Mouse (Mus musculus) cerebellum, postnatal 36 days (tissue): Measurements from ENCODE around the gene Mog.
"Not testable (repeated sequence)": the region's sequence is repeated elsewhere in the genome, so short reads cannot be mapped to it uniquely, and the experiment has no call there.

Experiments
- DNase-seq, 2 experiments: peaks; one replicate each; pipeline ENCODE4 v3.0.0; 2021 to 2022; ENCODE audit warnings: mixed read lengths in 2 of 2

Mog gene

DNA sequence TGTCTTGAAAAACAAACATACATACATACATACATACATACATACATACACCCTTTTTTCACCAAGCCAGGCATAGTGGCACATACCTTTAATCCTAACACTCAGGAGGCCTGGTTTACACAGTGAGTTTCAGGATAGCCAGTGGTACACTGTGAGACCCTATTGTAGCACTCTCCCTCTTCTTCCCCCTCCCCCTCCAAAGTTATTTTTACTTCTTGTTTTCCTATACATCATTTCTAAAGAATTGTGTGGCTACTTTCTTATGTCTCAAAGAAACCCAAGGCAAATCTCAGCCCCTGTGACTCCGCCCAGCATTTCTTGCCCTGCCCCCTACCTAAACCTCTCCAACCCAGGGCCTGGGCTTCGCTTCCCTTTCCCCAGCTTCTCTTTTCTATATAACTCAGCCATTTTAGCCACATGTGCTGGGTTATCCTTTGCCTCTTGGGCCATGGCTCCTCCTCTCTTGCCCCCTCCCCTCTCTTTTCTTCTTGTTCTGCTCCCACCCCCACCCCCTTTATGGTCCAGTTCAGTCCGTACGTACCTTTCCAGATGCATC is 29.4 kb downstream of the Mog start:
- DNase-seq: no peak

DNA sequence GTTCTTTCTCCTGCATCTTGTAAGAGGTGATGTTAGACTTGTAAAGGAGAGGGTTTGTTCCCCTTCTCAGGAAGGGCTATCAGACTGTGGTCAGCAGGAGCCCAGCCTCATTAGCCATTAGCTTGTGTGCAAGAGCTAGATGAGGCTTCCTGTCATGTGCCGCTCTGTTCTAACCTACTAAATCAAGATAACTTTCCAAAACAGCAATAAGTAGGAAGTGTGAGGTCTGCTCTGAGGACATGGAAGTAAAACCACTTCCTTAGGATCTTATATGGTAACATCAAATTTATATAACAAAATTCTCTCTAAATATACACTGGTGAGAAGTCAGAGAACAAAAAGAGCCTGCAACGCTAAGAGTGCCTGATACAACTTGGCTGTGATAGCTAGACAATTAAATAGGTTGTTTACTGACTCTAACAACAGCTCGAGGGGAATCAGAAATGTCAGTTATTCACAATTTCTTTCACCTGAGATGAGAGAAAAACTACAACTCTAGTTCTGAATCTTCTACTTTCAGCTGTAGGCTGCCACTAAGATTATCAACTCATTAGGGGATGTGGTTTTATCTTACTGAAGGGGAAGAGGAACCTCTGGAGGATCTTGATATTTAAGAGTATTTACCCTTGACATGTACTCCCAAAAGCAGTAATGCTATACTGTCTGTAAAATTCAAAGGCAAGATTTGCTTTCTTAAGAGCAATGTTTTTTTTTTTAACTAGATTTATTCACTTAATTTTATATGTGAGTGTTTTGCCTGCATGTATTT is 30.7 kb downstream of the Mog start:
- no peak for DNase-seq

DNA sequence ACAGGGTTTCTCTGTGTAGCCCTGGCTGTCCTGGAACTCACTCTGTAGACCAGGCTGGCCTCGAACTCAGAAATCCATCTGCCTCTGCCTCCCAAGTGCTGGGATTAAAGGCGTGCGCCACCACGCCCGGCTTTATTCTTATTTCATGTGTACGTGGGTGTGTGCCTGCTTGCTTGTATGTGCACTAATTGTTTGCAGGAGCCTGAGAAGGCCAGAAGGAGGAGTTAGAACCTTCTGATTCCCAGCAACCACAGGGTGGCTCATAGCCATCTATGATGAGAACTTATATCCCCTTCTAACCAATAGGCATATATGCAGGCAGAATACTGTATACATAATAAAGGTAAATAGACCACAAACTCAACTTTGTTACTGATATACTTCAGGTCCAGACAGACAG is 32.6 kb downstream of the Mog start:
- DNase-seq: not testable (repeated sequence)

DNA sequence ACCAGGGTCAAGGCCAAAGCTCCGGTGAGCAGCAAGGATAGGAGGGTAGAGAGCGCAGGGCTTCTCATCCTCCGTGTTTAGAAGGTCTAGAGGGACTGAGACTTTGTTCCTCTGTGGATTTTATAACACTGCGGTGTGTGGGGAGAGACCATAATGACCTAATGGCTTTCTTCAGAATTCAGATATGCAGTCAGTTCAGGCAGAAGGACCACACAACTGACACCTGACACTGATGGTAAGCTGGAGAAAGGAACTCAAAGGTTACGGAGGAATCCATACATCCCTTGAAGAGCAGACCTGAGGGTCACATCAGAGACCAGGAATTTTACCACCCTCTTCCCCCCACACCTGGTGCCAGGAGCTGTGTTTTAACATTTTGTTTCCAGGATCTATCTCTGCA is 33.8 kb downstream of the Mog start, which contains the start of gene H2-M5:
H2-M5 (minus strand) TSS at position 101 of the 400 bp plus-strand sequence.
- DNase-seq: no peak

DNA sequence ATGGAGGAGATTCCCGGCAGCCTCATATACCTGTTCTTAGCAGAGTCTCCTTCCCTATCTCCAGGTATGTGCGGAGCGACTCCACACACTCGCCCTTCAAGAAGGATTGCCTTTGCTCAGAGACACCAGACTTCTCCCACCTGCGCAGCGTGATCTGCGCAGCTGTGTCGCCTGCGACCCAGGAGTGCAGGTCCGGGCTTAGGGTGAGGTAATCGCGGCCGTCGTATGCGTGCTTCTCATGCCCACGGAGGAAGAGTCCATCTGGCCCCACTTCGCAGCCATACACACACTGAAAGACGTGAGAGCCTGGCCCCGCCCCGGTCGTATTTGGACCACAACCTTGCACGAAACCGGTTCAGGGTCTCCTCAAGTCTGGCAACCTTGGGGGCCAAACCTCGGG is 34.7 kb downstream of the Mog start:
- no peak for DNase-seq

DNA sequence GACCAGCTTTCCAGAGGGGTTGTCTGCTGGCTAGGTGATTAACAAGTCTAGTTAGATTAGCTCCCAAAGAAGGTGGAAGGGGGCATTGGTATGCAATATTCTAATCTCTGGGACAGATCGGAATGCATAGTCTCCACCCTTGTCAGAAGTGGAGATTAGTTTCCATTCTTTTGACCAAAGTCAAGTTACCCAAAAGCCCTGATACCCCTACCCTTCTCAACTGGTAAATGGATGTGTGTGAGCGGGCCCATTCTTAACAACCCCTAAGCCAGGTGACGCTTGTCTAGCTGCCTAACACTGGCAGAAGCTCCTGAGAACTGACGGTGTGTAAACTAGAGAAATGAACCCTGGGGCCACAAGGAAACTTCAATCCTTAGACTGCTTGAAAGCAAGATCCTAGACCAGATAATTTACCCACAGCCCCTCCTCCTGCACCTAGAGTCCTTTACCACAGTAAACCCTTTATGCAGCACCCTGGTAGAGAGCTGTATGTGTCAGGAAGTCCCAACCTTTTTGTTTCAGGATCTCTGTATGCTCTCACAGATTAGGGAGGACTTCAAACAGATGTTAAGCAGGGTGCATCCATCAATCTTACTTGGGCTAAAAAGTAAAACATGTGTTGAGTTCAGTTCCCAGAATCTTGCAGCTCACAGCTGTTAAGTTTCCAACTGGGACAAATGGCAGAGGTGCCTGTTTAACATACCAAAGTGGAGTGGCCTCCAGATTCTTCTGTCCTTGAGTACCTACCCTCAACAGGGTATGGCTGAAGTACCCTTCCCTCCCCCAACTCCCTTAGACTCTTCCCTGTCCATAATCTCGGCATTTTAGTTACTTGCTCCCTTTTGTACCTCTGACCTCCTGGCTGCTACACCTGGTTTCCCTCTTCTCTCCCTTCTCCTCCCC is 40.7 kb downstream of the Mog start:
- no peak for DNase-seq

DNA sequence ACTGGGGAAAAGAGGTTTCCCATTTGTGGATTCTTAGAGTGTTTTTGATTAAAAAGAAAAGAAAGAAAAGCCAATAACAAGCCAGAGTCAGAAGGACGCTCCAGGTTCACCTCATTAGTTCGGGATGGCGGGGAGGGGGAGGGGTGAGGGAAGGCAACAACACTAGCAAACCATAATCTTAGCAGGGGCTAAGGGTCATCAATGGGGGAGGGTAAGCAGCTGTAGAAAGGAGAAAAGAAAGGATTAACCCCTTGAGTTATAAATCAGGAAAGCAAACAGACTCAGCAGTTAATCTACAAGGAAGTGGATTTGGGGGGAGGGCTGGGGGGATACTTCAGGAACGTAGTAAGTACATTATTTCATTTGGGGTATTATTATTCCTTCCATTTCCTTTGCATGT is 41.4 kb downstream of the Mog start:
- no peak for DNase-seq

DNA sequence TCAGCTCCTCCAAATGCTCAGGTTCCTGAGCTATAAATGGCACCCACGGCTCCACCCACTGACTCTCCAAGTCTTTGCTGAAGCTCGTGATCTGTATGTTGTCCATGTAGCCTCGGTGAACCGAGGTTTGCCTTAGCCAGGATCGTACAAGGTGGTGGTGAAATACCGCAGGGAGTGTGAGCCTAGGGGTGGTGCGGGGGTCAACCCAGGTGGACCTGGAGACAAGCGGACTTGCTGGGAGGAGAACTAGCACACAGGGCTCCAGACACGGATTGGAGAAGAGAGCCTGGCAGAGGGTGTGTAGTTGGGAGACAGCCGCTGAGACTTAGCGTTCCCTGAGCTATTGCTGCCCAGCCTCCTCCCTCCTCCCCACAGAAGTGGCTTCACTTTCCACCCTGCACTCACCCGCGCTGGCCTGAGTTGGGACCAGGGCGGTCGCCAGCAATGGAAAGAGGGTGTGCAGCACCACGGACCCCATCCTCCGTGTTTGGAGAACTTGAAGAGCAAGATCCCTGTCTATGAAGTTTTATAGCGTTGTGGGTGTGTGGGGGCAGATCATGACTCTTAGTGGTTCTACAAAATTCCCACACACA is 41.9 kb downstream of the Mog start, which contains the start of gene 2410137M14Rik:
2410137M14Rik (minus strand) TSS at position 17 of the 593 bp plus-strand sequence.
- DNase-seq: no peak

DNA sequence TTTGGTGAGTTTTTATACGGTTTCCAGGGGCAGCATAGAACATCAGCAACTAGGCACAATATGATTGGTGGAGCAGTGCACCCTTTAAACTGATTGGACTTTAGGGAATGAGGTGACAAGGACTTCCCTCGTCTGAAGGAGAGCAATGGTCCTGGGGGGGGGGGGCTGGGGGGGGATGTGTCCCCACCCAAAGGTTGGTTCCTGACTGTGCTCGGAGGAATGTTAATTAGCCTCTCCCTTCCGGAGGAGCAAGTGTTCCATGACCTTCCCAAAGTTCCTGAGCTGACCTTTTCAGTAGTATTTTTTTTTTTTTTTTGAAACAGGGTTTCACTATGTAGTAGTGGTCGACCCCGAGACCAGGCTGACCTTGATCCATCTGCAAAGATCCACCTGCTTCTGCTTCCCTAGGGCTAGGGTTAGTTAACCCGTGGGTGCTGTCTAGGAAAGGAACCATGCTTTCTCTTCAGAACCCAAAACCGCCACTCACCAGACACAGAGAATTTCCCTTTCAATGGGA is 49.9 kb downstream of the Mog start:
- DNase-seq: no peak

DNA sequence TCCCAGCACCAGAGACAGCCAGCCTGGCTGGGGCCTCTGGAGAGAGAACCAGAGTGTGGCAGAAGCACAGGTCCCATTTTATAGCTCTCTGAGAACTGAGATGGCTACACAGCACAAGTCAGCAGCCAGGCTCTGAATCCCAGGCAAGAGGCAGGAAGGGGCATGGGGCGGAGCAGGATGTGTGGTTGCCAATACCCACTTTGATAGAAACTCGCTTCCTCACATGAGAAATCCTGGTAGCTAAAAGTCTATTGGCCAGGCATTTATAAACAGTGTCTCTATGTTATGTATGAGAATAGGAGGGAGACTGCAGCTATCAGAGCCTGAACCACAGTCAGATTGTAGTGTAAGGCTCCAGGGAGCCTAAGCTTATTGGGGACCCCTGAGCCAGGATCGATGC is 50.4 kb downstream of the Mog start:
- no peak for DNase-seq

DNA sequence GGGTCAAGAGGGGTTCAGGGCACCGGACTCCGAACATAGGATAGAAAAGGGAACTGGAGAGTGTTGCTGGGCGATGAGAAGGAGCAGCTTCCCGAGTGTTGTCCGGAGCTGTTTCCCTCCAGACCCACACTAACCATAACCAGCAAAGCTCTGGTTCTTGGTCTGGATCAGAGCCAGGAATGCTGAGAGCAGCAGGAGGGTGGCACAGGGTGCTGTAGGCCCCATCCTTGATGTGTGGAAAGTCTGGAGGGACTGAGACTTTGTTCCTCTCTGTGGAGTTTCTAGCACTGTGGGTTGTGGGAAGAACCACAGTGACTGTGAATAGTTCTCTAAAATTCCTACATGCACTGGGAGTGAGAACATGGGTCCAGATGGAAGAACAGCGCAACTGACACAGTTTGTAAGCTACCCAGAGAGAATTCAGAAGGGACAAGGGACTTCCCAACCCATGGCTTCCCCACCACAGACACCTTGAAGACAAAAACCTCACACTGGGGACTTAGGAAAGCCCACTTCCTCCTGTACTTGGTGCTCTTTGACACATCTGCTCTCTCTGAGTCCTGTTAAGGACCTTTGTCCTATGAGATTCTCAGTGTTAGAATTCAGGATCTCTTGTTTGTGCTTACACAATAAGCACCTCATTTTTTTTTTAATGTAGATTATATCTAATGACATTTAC is 51.9 kb downstream of the Mog start:
- no peak for DNase-seq

DNA sequence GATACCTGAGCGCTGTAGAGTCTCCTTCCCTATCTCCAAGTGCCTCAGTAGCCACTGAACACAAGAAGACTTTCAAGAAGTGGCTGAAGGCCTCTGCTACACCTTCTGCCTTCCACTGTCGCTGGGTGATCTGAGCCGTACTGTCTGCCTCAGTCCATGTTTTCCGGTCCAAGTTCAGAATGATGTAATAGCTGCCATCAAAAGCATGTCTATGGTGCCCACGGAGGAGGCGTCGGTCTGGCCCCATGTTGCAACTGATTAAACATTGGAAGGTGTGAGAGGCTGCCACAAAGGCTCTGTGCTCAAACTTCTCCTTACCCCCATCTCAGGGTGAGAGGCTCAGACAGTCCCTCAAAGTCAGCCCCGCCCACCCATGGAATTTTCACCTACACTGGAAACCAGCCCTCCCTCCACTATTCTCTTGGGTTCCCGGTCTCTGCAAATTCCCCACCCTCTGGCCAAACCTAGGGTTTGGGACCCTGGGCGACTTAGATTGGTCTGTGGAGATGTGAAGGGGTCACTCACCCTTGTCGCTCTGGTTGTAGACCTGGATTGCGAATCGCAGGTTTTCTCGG is 52.8 kb downstream of the Mog start:
- no peak for DNase-seq

DNA sequence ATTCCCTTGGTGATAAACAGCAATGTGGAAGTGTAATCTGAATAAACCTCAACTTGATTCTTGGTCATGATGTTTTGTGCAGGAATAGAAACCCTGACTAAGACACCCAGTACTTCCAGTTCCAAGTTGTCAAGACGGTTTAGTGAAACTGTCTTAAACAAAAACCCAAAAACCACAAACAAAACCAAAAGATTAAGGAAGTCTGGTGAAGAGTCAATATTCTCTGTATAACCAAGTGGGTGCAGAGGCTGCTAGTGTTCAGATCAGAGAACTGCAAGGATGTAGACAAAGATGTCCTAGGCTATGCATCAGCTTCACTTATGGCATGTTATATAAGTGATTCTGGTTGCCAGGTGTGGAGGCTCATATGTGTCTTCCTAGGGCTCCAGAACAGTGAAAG is 56.3 kb downstream of the Mog start:
- no peak for DNase-seq

DNA sequence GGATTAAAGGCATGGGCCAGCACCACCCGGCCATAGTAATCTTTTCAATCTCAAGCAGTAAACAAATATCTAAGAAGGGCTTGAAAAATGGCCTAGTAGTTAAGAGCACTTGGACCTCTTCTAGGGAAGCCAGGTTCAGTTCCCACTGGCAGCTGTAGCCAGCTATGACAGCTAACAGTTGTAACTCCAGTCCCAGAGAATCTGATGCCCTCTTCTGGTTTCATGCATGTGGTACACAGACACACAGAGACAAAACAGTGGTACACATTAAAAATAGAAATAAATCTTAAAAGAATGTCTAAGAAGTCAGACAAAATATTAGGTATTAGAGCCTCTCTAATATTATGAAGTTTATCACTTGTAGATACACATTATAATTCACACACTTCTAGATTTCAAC is 62.1 kb downstream of the Mog start:
- no peak for DNase-seq
